Mouse (Mus musculus): ENCODE measurements around the gene Tmem252. TPM values are rescaled to one million over a fixed set of nuclear protein-coding genes. Genes with fewer than 3 reads are reported as not detected.

Gene Tmem252
- polyA plus RNA-seq, 1 experiment from 2014 or later, result 9.3 TPM

GRCm38 (mm10) chr19:24707071-24707906 lies 33.5 kb downstream of the Tmem252 start:
- Histone ChIP-seq H3K4me1 (replicated peaks; ENCODE audit: control insufficient read depth, insufficient read depth, low read length) (no peaks in the 10 kb centered on the region), H3K4me2 (replicated peaks; ENCODE audit: low read depth) (peak overlapping the region; percentile 41; the same call in 1 of the 2 replicates), H3K9ac (ENCODE audit: low read depth, low read length) (no peak overlapping the region), H3K36me3 (ENCODE audit: control insufficient read depth, insufficient read depth) (no peaks in the 10 kb centered on the region), H3K27me3 (replicated peaks; ENCODE audit: control insufficient read depth, insufficient read depth, low read length) (no peaks in the 10 kb centered on the region), H3K27ac (ENCODE audit: low read depth, low read length) (no peak overlapping the region), H3K4me3 (ENCODE audit: low read depth, low read length) (no peak overlapping the region), H3K9me3 (ENCODE audit: control insufficient read depth) (no peaks in the 10 kb centered on the region)
- ATAC-seq, result peak; percentile 67
- 36% methylated on average over 7 of the region's 7 CpGs for WGBS
- no peak for TF ChIP-seq CTCF (IDR thresholded peaks at IDR 0.05; ENCODE audit: low read depth)

DNA sequence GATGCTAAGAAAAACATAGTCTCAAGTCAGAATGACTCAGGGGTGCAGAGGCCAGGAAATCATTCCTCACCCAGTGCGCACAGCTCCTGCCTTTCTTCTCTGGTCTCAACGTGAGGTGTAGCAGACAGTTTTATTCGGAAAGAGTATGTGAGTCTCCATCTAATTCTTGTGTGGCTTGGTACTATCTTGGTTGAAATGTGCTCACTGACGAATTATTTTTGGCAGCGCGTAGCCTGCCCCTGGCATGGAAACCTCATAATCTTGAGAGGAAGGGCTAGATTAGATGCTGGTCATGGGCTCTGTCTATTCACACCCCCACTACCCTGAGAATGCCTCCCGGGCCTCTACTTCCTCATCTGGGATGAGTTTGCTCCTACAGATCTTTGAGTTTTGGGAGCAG lies 34.2 kb downstream of the Tmem252 start:
- no peak for TF ChIP-seq CTCF (IDR thresholded peaks at IDR 0.05; ENCODE audit: low read depth)
- Histone ChIP-seq H3K27ac (ENCODE audit: low read depth, low read length) (no peak overlapping the region), H3K9ac (ENCODE audit: low read depth, low read length) (no peak overlapping the region), H3K4me2 (replicated peaks; ENCODE audit: low read depth) (no peak overlapping the region), H3K27me3 (replicated peaks; ENCODE audit: control insufficient read depth, insufficient read depth, low read length) (no peaks in the 10 kb centered on the region), H3K9me3 (ENCODE audit: control insufficient read depth) (no peaks in the 10 kb centered on the region), H3K36me3 (ENCODE audit: control insufficient read depth, insufficient read depth) (no peaks in the 10 kb centered on the region), H3K4me3 (ENCODE audit: low read depth, low read length) (no peak overlapping the region), H3K4me1 (replicated peaks; ENCODE audit: control insufficient read depth, insufficient read depth, low read length) (no peaks in the 10 kb centered on the region)
- no peak for ATAC-seq
- 83% methylated on average over 7 of the region's 7 CpGs for WGBS

- Histone ChIP-seq H3K27ac (ENCODE audit: low read depth, low read length) (no peak overlapping the region), H3K9me3 (ENCODE audit: control insufficient read depth) (no peaks in the 10 kb centered on the region), H3K36me3 (ENCODE audit: control insufficient read depth, insufficient read depth) (no peaks in the 10 kb centered on the region; the same call in 1 of the 2 replicates), H3K27me3 (replicated peaks; ENCODE audit: control insufficient read depth, insufficient read depth, low read length) (no peaks in the 10 kb centered on the region), H3K4me2 (replicated peaks; ENCODE audit: low read depth) (no peak overlapping the region), H3K9ac (ENCODE audit: low read depth, low read length) (no peak overlapping the region), H3K4me1 (replicated peaks; ENCODE audit: control insufficient read depth, insufficient read depth, low read length) (no peaks in the 10 kb centered on the region), H3K4me3 (ENCODE audit: low read depth, low read length) (no peak overlapping the region)
- TF ChIP-seq CTCF (IDR thresholded peaks at IDR 0.05; ENCODE audit: low read depth), result no peak
- 77% methylated on average over 7 of the region's 7 CpGs for WGBS
- no peak for ATAC-seq
These were observed 42.7 kb downstream of the Tmem252 start for GRCm38 (mm10) chr19:24716303-24717097.

DNA sequence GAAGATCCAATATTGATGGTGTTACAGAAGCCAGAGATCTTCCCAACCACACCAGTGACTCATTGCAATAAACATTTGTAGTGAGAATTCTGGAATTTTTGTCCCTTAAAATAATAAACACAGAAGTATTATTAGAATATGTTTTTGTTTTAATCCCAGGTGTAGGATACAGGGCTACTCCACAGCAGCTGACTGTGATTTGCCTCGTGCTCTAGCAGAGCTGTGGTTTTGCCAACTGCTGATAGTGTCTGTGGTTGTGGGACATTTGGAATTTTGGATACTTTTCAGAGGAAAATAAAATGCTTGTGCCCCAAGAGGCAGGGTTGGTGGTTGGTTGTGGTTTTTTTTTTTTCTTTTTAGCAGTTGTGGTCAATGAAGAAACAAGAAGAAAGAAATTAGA lies 44.2 kb downstream of the Tmem252 start:
- no peaks in the 10 kb centered on the region for H3K9me3 ChIP-seq (ENCODE audit: control insufficient read depth)
- no peak overlapping the region for H3K4me2 ChIP-seq (replicated peaks; ENCODE audit: low read depth)
- 67% methylated on average over 1 of the region's 1 CpGs for WGBS
- ATAC-seq, result no peak
- no peaks in the 10 kb centered on the region; the same call in 1 of the 2 replicates for H3K36me3 ChIP-seq (ENCODE audit: control insufficient read depth, insufficient read depth)
- H3K4me1 ChIP-seq (replicated peaks; ENCODE audit: control insufficient read depth, insufficient read depth, low read length), result no peaks in the 10 kb centered on the region
- H3K27me3 ChIP-seq (replicated peaks; ENCODE audit: control insufficient read depth, insufficient read depth, low read length), result no peaks in the 10 kb centered on the region
- no peak overlapping the region for H3K4me3 ChIP-seq (ENCODE audit: low read depth, low read length)
- no peak for TF ChIP-seq CTCF (IDR thresholded peaks at IDR 0.05; ENCODE audit: low read depth)
- no peak overlapping the region for H3K27ac ChIP-seq (ENCODE audit: low read depth, low read length)
- no peak overlapping the region for H3K9ac ChIP-seq (ENCODE audit: low read depth, low read length)

DNA sequence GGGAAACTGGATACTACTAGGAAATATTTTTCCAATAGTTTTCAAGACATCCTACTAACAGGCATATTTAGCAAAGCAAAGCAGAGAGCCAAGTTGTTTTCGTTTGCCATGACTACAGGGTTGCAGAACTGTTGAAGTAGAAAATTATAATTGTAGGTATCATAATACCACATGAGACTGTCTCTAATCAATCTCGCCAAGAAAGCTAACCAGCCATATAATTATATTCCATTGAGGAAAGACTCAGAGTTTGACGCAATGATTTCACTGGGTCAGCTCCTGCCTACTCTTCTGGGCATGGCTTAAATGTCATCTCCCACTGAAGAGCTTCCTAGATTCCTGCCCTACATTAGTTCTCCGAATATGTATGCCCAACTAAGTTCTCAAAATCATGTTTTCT lies 45.7 kb downstream of the Tmem252 start:
- WGBS, result 89% methylated on average over 4 of the region's 4 CpGs
- Histone ChIP-seq H3K27me3 (replicated peaks; ENCODE audit: control insufficient read depth, insufficient read depth, low read length) (no peaks in the 10 kb centered on the region), H3K9me3 (ENCODE audit: control insufficient read depth) (no peaks in the 10 kb centered on the region), H3K4me2 (replicated peaks; ENCODE audit: low read depth) (no peak overlapping the region), H3K4me3 (ENCODE audit: low read depth, low read length) (no peak overlapping the region), H3K9ac (ENCODE audit: low read depth, low read length) (no peak overlapping the region), H3K4me1 (replicated peaks; ENCODE audit: control insufficient read depth, insufficient read depth, low read length) (no peaks in the 10 kb centered on the region), H3K36me3 (ENCODE audit: control insufficient read depth, insufficient read depth) (no peaks in the 10 kb centered on the region; the same call in 1 of the 2 replicates), H3K27ac (ENCODE audit: low read depth, low read length) (no peak overlapping the region)
- no peak for TF ChIP-seq CTCF (IDR thresholded peaks at IDR 0.05; ENCODE audit: low read depth)
- no peak for ATAC-seq

DNA sequence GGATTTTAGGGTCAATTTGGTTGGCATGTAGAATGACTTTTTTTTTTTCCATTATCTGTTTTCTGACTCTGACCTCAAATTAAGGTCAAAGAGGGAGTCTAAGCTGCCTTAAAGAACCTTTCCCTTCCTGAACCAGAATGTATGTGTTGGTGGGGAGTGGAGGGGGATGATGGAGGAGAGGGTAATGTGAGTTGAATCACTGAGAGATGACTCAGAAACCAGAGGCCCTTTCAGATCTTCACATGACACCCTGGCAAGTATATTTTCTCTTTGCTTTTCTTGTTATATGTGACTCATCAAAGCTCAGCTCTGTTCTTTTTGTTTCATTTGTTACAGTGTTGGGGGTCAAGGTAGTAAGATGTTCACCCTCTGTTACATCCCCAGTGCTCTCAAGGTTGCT lies 46.6 kb downstream of the Tmem252 start:
- ATAC-seq, result no peak
- TF ChIP-seq CTCF (IDR thresholded peaks at IDR 0.05; ENCODE audit: low read depth), result no peak
- H3K4me3 ChIP-seq (ENCODE audit: low read depth, low read length), result no peak overlapping the region

More for the DNA sequence above, 46.6 kb downstream of the Tmem252 start:
- Histone ChIP-seq H3K4me1 (replicated peaks; ENCODE audit: control insufficient read depth, insufficient read depth, low read length) (no peaks in the 10 kb centered on the region), H3K27ac (ENCODE audit: low read depth, low read length) (no peak overlapping the region), H3K4me2 (replicated peaks; ENCODE audit: low read depth) (no peak overlapping the region), H3K9me3 (ENCODE audit: control insufficient read depth) (no peaks in the 10 kb centered on the region), H3K9ac (ENCODE audit: low read depth, low read length) (no peak overlapping the region), H3K36me3 (ENCODE audit: control insufficient read depth, insufficient read depth) (no peaks in the 10 kb centered on the region; the same call in 1 of the 2 replicates), H3K27me3 (replicated peaks; ENCODE audit: control insufficient read depth, insufficient read depth, low read length) (no peaks in the 10 kb centered on the region)

Measured in intestine, postnatal 0 days (tissue).